Comparison of ENCODE assay signal across 25 mouse cellular contexts in the genomic region with DNA sequence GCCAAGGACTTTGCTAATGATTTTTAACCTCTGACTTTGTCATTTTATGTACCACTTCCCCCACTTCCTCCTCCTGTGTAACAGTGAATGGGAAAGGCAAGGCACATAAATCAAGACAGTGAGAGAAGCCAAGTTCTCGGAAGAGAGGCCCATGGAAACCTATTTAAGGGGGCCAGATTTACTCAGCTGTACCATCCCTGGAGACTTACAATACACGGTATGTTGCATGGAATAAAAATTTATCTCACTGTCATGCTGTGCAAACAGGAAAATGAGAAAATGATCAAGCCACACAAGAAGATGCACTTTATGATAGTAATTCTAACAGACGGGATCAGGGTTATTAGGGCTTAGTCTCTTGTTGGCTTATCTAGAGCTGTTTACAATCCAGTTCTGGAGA.
A peak's percentile ranks its signal among the peaks of the same experiment; 100 is the strongest.
DNase-seq lines count a peak whose midpoint lies in the region; ATAC-seq lines count a peak whose summit lies in the region.
"Had no signal": no experiment of that assay in that cellular context is flagged by ENCODE, and none has a peak within 500 bp of the region (broad histone marks: within the 10 kb centered on the region; RNA-seq: fewer than 3 reads in every experiment).

No protein-coding gene starts in this region.

- no peaks in the 10 kb centered on the region for H3K27me3 ChIP-seq in heart, embryonic 16.5 days (ENCODE audit: control insufficient read depth, insufficient read depth, low read length)
- no peaks in the 10 kb centered on the region for H3K27me3 ChIP-seq in kidney, embryonic 16.5 days (ENCODE audit: insufficient read depth, low read length)
- H3K27me3 ChIP-seq: embryonic facial prominence, embryonic 12.5 days; embryonic facial prominence, embryonic 15.5 days; forebrain, embryonic 12.5 days had no signal

- H3K36me3 ChIP-seq in heart, embryonic 16.5 days (ENCODE audit: control insufficient read depth, insufficient read depth): no peaks in the 10 kb centered on the region
- H3K36me3 ChIP-seq in kidney, embryonic 16.5 days (ENCODE audit: insufficient read depth, low read length): no peaks in the 10 kb centered on the region
- H3K36me3 ChIP-seq: embryonic facial prominence, embryonic 12.5 days; embryonic facial prominence, embryonic 15.5 days; forebrain, embryonic 10.5 days; forebrain, embryonic 12.5 days had no signal

- DNase-seq in heart, postnatal 14 days: no peak
- DNase-seq in kidney, adult 11 months: no peak
- peak; percentile 33 for DNase-seq in kidney, postnatal 14 days
- DNase-seq in kidney, adult 9 months: no peak
- no peak for DNase-seq in liver
- DNase-seq: adrenal gland, adult 2 months; adrenal gland, postnatal 10 days; adrenal gland, postnatal 25 days; cerebellum, adult 11 months; cerebellum, adult 18-20 months; cerebellum, adult 8-10 months; cerebellum, adult 9-11 months; cerebellum, postnatal 14 days; cerebellum, postnatal 36 days; embryo, embryonic 11 days had no signal

- H3K4me1 ChIP-seq in heart, embryonic 16.5 days (ENCODE audit: control insufficient read depth, insufficient read depth, low read length): no peaks in the 10 kb centered on the region
- H3K4me1 ChIP-seq in kidney, embryonic 16.5 days (ENCODE audit: insufficient read depth, low read length): peaks cover 12% of the 10 kb centered on the region; the same call in 1 of the 2 replicates
- H3K4me1 ChIP-seq: embryonic facial prominence, embryonic 12.5 days; embryonic facial prominence, embryonic 15.5 days; forebrain, embryonic 10.5 days; forebrain, embryonic 12.5 days had no signal

- no peak overlapping the region for H3K9ac ChIP-seq in heart, embryonic 16.5 days (ENCODE audit: low read length)
- no peak overlapping the region for H3K9ac ChIP-seq in kidney, embryonic 16.5 days (replicated peaks; ENCODE audit: low read length)
- H3K9ac ChIP-seq: embryonic facial prominence, embryonic 12.5 days; embryonic facial prominence, embryonic 15.5 days; forebrain, embryonic 12.5 days had no signal

- no peaks in the 10 kb centered on the region for H3K9me3 ChIP-seq in heart, embryonic 16.5 days (replicated peaks; ENCODE audit: control insufficient read depth, low read length)
- no peaks in the 10 kb centered on the region for H3K9me3 ChIP-seq in kidney, embryonic 16.5 days (ENCODE audit: low read length)
- H3K9me3 ChIP-seq: embryonic facial prominence, embryonic 12.5 days; embryonic facial prominence, embryonic 15.5 days; forebrain, embryonic 10.5 days; forebrain, embryonic 12.5 days had no signal

- no peak overlapping the region for H3K4me2 ChIP-seq in heart, embryonic 16.5 days (ENCODE audit: low read depth, low read length)
- no peak overlapping the region for H3K4me2 ChIP-seq in kidney, embryonic 16.5 days (replicated peaks; ENCODE audit: low read depth, low read length)
- H3K4me2 ChIP-seq: embryonic facial prominence, embryonic 12.5 days; embryonic facial prominence, embryonic 15.5 days; forebrain, embryonic 12.5 days had no signal

- intact Hi-C loops in heart, postnatal 14 days (cut with DNase I): no loop called here

- WGBS in heart, embryonic 16.5 days: 53% methylated on average over 3 of the region's 3 CpGs
- 40% methylated on average over 3 of the region's 3 CpGs for whole genome bisulfite sequencing in kidney, embryonic 16.5 days

- H3K27ac ChIP-seq in heart, embryonic 16.5 days (ENCODE audit: low read length): peak overlapping the region; percentile 34; the same call in 1 of the 2 replicates
- H3K27ac ChIP-seq in kidney, embryonic 16.5 days (ENCODE audit: low read length): peak overlapping the region; percentile 73
- H3K27ac ChIP-seq: embryonic facial prominence, embryonic 12.5 days; embryonic facial prominence, embryonic 15.5 days; forebrain, embryonic 10.5 days; forebrain, embryonic 12.5 days had no signal

- no peak overlapping the region for H3K4me3 ChIP-seq in heart, embryonic 16.5 days (ENCODE audit: low read length)
- no peak overlapping the region for H3K4me3 ChIP-seq in kidney, embryonic 16.5 days (ENCODE audit: low read length)
- H3K4me3 ChIP-seq: embryonic facial prominence, embryonic 12.5 days; embryonic facial prominence, embryonic 15.5 days; erythroblast, embryonic 14.5 days; forebrain, embryonic 10.5 days; forebrain, embryonic 12.5 days had no signal

- no peak; the same call in 1 of the 2 replicates for ATAC-seq in heart, embryonic 16.5 days (replicated peaks; ENCODE audit: extremely low read depth, insufficient read depth, low FRiP score)
- peak; percentile 75 for ATAC-seq in kidney, embryonic 16.5 days (ENCODE audit: low FRiP score, low TSS enrichment)
- peak; percentile 25 to 37; a peak in 1 of 4 replicates for ATAC-seq in hematopoietic stem cell, adult 5-6 weeks (replicated peaks in 1 of 2; ENCODE audit: insufficient read depth in 1 of 2, low FRiP score in 2 of 2, low TSS enrichment in 1 of 2, low read depth in 1 of 2, poor library complexity in 2 of 2, severe bottlenecking in 2 of 2)
- ATAC-seq: forebrain, embryonic 14.5 days; forebrain, embryonic 16.5 days had no signal
